Mouse (Mus musculus) midbrain, embryonic 11.5 days (tissue): ENCODE results near the gene Ech1. TPM values are rescaled to one million over a fixed set of nuclear protein-coding genes. Genes with fewer than 3 reads are reported as not detected.

Source experiments
- polyA plus RNA-seq: library from polyadenylated mRNA; unstranded; fragments of >200 nt; fragmentation: Nextera tagmentation; extraction: Ambion mirVana; gene quantifications from 2 replicates; pipeline ENCODE4 v1.2.1, GENCODE M21; 2014

The Ech1 gene
- polyA plus RNA-seq, 1 experiment from 2014 or later: 80.5 TPM

Other genes starting within 250 kb of the Ech1 start
- gene Samd4b, start 227.1 kb upstream of the Ech1 start, polyA plus RNA-seq: 23.8 and 27.8 TPM in 2 replicates
- gene Pak4, start 227.0 kb upstream of the Ech1 start, polyA plus RNA-seq: 29.6 and 32.5 TPM in 2 replicates
- not detected in 2 replicates for gene Acp7, start 193.9 kb upstream of the Ech1 start, polyA plus RNA-seq
- 3.8 TPM in 2 replicates for gene Fbxo27, start 132.4 kb upstream of the Ech1 start, polyA plus RNA-seq
- 5.8 and 6.0 TPM in 2 replicates for gene Fbxo17, start 108.4 kb upstream of the Ech1 start, polyA plus RNA-seq
- 127 and 135 TPM in 2 replicates for gene Mrps12, start 83.4 kb upstream of the Ech1 start, polyA plus RNA-seq
- gene Sars2, start 83.2 kb upstream of the Ech1 start, polyA plus RNA-seq: 25.9 and 27.7 TPM in 2 replicates
- gene Ccer2, start 69.0 kb upstream of the Ech1 start, polyA plus RNA-seq: not detected in 2 replicates
- 66.2 and 76.5 TPM in 2 replicates for gene Sirt2, start 58.5 kb upstream of the Ech1 start, polyA plus RNA-seq
- 39.0 and 43.9 TPM in 2 replicates for gene Nfkbib, start 57.7 kb upstream of the Ech1 start, polyA plus RNA-seq
- 1.9 and 2.5 TPM in 2 replicates for gene Rinl, start 36.2 kb upstream of the Ech1 start, polyA plus RNA-seq
- gene Hnrnpl, start 16.7 kb upstream of the Ech1 start, polyA plus RNA-seq: 331 and 342 TPM in 2 replicates
- 1.3 and 1.7 TPM in 2 replicates for gene Lgals4, start 8.6 kb downstream of the Ech1 start, polyA plus RNA-seq
- 0.97 and 1.4 TPM in 2 replicates for gene Lgals7, start 38.6 kb downstream of the Ech1 start, polyA plus RNA-seq
- gene Capn12, start 56.2 kb downstream of the Ech1 start, polyA plus RNA-seq: 0.17 and 0.42 TPM in 2 replicates
- gene Actn4, start 137.1 kb downstream of the Ech1 start, polyA plus RNA-seq: 141 and 144 TPM in 2 replicates
- 392 and 400 TPM in 2 replicates for gene Eif3k, start 156.6 kb downstream of the Ech1 start, polyA plus RNA-seq
- 4.1 and 5.5 TPM in 2 replicates for gene Map4k1, start 156.8 kb downstream of the Ech1 start, polyA plus RNA-seq